Mouse (Mus musculus) adipocyte (in vitro differentiated cells): ENCODE measurements around the gene Spg7.
"Not testable (repeated sequence)": the region's sequence is repeated elsewhere in the genome, so short reads cannot be mapped to it uniquely, and the experiment has no call there.

Experiments used
- DNase-seq: peaks from one replicate; pipeline ENCODE4 v3.0.0-alpha.2; 2016; ENCODE audit warnings: low spot score

Gene Spg7

GRCm38 (mm10) chr8:123062721-123063120, at the start of gene Spg7:
Gene Spg7 (plus strand): TSS chr8:123062942.
- DNase-seq: no peak

- peak; percentile 44 for DNase-seq
Measured at GRCm38 (mm10) chr8:123014429-123014828, 48.3 kb upstream of the Spg7 start.

DNA sequence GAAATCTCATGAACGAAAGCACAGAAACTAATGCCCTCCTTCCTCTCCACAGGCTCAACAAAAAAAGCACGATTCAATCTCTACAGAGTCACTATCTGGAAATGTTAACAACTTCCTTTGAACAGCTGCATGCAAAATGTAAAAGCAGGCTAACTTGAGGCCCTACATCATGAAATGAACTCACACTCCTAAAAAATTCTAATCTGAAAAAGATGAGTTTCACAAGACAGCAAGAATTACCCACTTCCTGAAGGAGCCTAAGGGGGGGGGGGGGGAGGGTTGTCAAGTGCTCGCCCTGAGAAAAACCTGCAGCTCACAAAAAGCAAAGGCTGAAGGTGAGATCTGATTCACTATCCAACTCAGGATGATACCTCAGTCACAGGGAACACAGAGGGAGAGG, 47.7 kb upstream of the Spg7 start:
- no peak for DNase-seq

- DNase-seq: no peak
Measured at GRCm38 (mm10) chr8:123017143-123017542, 45.6 kb upstream of the Spg7 start.

- no peak for DNase-seq
Measured at GRCm38 (mm10) chr8:123018484-123019164, 44.1 kb upstream of the Spg7 start.

GRCm38 (mm10) chr8:123020084-123020483, 42.7 kb upstream of the Spg7 start:
- DNase-seq: no peak

- DNase-seq: no peak
Measured at GRCm38 (mm10) chr8:123020859-123021258, 41.9 kb upstream of the Spg7 start.

DNA sequence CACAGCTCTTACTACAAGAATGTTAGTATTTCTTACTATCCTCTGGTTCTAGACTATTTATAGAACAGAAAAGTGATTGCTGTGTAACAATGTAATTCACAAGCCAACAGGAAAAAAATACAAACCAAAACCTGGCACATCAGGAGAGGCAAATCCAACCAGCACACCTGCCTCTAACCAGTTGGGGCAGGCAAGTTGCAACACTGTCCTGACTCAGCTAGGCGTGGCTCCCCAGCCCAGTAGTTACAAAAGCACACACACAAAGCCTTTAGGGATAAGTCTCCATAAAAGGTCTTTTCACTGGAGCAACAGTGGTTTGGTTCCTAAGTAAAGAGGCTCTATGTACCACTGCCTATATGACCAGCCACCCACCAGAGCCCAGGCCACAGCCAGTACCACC, 41.5 kb upstream of the Spg7 start:
- peak; percentile 68 for DNase-seq

DNA sequence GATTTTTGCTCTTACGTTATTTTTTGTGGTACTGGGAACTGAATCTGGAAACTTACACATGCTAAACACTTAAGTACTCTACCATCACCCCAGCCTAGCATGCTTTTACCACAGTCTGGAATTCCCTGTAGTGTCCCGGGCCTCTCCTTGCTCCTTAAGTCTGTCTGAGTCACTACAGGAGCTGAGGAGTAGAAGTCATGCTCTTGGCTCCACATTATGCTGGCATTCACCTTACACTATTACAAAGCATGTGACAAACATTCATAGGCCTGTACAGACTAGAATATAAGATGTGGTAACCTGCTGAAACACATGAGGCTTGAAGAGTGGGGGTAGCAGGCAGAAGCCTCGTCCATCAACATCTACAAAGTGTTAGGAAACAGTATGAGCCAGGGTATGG, 40.0 kb upstream of the Spg7 start:
- peak; percentile 46 for DNase-seq

GRCm38 (mm10) chr8:123024226-123024625, 38.5 kb upstream of the Spg7 start:
- no peak for DNase-seq

DNA sequence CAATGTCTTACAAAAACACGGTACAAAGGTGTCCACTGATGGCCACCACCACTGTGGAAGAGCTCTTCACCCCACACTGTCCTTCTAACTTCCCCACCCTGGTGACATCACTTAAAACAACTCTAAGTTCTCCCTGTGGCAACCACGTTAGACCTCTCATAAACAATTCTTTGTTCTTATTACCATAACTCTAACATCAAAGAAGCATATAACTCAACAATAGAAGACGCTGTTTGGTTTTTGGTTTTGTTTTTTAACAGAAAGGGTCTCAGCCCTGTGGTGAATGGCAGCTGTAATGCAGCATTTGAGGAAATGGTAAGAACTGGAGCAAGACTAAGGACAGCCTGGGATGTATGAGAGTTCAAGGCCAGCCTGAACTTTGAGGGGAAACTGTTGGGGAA, 36.8 kb upstream of the Spg7 start:
- DNase-seq: no peak

DNA sequence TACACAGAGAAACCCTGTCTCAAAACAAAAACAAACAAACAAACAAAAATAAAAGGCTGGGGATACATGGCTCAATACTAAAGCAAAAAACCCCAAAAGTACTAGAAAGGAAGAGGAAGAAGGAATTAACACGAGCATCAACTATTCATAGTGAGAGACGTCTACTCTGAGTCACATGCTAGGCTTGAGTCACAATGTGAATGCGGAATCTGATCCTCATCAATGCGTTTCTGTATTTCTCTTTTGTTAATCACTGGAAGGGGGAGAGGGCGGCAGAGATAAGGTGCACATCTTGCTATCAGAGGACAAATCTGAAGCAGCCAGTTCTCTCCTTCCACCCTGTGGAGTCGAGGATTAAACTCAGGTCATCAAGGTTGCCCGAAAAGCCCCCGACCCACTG, 35.0 kb upstream of the Spg7 start:
- DNase-seq: no peak

GRCm38 (mm10) chr8:123030091-123030490, 32.7 kb upstream of the Spg7 start:
- DNase-seq: not testable (repeated sequence)

DNA sequence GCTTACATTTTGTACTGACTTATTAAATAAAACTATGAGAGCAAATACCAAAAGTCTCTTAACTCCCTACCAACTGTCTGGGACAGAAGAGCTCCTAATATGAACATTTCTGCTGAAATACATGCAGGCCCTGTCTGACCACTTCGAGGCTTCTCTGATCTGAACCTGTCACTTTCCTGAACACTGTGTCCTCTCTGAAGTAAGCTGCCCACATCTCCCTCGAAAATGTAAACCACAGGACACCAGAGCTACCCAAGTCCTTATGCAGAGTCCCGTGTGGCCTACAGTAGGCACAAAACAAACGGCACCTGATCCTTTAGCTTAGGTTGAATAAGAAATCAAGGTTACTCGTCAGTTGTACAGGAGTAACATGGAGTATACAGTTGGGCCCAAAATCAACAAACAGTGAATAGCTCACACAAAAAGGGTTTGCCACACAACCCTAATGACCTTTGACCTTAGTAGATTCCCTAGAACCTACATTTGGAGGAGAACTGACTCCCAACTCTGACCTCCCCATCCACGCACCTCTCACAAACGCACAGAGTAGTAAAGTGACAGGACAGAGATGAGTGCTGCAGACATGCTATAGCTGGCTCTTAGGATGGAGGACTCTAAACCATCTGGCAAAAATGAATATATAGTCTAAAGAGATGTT, 31.3 kb upstream of the Spg7 start:
- no peak for DNase-seq

DNA sequence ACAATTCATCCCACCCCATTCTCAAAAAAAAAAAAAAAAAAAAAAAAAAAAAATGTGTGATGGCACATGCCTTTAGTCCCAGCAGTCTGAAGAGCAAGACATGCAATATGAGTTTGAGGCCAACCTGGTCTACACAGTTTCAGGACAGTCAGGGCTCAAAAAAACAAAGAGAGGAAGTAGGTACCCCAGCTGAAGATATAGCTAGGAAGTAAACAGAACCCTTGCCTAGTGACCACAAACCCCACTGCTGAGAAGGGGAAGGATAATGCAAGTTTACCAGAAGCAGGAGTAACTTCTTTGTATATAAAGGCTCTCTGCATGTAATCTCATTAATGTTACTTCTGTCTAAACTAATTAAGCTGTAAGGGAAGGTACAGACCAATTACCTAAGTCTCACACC, 30.0 kb upstream of the Spg7 start:
- DNase-seq: no peak

DNA sequence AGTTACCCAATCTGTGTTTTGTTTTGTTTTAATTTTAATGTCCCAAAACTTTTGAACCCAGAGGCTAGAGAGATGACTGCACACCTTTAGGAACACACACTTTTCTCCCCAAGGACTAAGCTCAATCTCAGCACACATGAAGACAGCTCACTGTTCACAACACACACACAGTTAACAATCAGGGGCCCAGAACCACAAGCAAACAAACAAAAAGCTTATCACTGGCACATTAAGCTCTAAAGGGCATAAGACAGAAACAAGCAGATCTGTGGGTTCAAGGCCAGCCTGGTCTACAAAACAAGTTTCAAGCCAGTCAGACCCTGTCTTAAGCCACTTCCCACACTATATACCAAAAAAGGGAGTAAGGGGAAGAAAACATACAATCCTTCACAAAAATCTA, 29.3 kb upstream of the Spg7 start:
- DNase-seq: no peak

DNA sequence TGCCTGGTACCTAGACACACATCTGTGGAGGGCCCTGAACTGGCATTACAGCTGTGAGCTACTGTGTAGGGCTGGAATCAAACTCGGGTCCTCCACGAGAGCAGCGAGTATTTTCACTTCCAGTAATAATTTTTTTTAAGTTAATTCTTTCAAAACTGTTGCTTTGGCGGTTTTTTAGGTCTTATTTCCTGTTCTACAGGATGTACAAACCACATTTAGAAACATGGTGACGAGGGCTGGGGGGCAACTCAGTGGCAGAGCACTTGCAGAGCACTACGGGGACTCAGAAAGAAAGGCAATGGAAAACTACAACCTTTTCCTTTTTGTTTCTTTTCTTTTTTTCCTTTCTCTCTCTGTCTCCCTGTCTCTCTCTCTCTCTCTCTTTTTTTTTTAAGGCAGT, 28.6 kb upstream of the Spg7 start:
- DNase-seq: no peak

DNA sequence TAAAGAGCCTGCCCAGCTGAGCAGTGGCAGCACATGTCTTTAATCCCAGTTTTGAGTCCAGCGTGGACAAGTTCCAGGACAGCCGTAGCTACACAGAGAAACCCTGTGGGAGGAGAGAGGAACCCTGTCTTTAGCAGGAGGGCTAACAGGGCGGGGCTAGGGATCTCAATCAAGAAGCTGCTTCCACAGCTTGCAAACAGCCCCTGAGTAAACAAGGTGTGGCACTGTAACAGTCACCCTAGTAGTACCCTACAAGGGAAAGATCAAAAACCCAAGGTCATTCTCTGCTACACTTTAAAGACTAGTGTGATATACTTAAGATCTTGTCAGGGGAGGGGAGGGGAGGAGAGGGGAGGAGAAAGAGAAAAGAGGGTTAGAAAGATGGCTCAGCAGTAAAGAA, 25.8 kb upstream of the Spg7 start:
- peak; percentile 52 for DNase-seq

DNA sequence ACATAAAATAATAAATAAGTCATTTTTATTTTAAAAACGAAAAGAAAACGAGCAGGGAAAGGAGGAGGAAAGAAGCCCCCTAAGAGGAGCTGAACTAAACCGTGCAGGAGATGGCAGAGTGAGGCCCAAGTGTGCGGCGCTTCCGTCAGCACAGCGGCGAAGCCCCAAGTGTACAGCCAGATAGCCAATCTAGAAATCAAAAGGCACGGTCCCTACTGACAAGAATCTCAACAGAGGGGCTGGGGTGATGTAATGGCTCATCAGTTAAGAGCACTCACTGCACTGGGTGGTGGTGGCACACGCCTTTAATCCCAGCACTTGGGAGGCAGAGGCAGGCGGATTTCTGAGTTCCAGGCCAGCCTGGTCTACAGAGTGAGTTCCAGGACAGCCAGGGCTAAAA, 25.3 kb upstream of the Spg7 start:
- no peak for DNase-seq

DNA sequence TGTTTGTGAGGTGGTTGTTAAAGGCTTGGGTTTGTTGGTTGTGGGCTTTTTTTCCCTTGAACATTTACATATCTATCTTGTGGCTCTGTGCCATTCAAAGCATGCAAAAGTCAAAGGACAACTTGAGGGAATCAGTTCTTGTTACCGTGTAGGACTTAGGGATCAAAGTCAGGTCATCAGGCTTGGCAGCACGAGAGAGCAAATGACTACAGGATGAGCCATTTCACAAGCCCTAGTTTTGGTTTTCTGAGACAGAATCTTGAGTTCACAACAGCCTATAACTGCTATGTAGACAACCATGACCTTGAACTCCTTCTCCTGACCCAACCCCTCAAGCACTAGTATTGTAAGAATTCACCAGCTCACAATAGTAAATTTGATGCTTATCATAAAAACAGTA, 24.4 kb upstream of the Spg7 start:
- DNase-seq: no peak

DNA sequence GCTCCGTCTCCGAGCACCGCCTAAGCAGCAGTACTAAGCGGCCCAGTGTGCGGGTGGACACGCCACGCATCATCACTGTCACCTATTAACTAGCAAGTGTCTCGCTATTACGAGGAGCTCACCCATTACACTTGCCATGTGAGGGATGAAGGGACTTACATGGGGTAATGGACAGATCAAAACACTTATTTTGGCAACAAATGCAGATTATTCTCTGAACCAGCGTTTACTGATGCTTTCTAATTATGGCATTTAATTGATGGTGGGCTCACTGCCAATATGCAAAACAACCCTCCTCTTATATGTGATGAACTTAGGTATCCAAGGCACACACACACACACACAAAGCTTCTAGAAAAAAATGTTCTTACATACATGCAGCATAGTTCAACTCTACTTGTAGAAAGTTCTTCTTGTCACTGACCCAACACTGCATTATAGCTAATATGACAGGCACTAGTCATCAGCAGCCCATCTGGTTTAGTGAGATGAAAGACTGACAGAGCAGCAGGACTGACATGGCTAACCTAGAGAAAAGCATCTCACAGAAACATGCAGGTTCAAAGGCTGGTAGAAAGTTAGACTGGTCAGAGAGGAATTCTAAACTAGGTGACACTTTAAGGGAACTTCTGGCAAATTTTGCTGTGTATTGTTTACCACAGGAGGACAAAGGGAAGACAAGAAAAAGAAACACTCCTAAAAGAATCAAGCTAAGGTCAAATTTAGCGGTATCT, 23.2 kb upstream of the Spg7 start:
- no peak for DNase-seq

GRCm38 (mm10) chr8:123040110-123040650, 22.6 kb upstream of the Spg7 start:
- peak; percentile 44 for DNase-seq
